Mouse (Mus musculus) testis, adult 2 months (tissue): ENCODE measurements at regions not wholly inside any gene's neighbourhood (a gene's known extent, or its start where the extent isn't known, plus 50 kb on each side); places are given as distances from the start of the nearest gene placed in this dataset.

Source experiments
- CTCF ChIP-seq: fragments of 200-500 bp; IDR thresholded peaks from 2 replicates; pipeline ENCODE4 v1.5.1; 2012; ENCODE audit warnings: low read depth, mild to moderate bottlenecking, inconsistent platforms, low read length, moderate library complexity; ENCODE audit not compliant: control insufficient read depth, insufficient read depth, insufficient replicate concordance
- POLR2A ChIP-seq: fragments of 200-500 bp; IDR thresholded peaks from 2 replicates; pipeline ENCODE4 v1.6.1; 2012; ENCODE audit warnings: low read depth, mild to moderate bottlenecking, inconsistent platforms, low read length, moderate library complexity; ENCODE audit not compliant: control insufficient read depth

GRCm38 (mm10) chr5:126671156-126671555 is 570.5 kb upstream of the Tmem132c start:
- no peak for TF ChIP-seq POLR2A
- TF ChIP-seq CTCF = no peak
